Mouse (Mus musculus) forebrain, embryonic 10.5 days (tissue): ENCODE data around the gene Wars. TPM values are rescaled to one million over a fixed set of nuclear protein-coding genes. Genes with fewer than 3 reads are reported as not detected.

Source experiments
- DNase-seq: peaks from one replicate; pipeline ENCODE4 v3.0.0-alpha.2; 2017; ENCODE audit warnings: low spot score; ENCODE audit errors: extremely low spot score
- H3K27ac ChIP-seq: fragments of 300-500 bp; sonication (generic); 2 replicates; pipeline ENCODE4 v1.5.1; 2016; ENCODE audit warnings: mild to moderate bottlenecking
- H3K27me3 ChIP-seq: fragments of 300-500 bp; sonication (generic); 2 replicates; pipeline ENCODE4 v1.6.1; 2016; ENCODE audit warnings: mild to moderate bottlenecking; ENCODE audit not compliant: poor library complexity, severe bottlenecking
- H3K36me3 ChIP-seq: fragments of 300-500 bp; sonication (generic); replicated peaks from 2 replicates; pipeline ENCODE4 v1.6.1; 2016; ENCODE audit warnings: mild to moderate bottlenecking, moderate library complexity
- H3K4me1 ChIP-seq: fragments of 300-500 bp; sonication (generic); 2 replicates; pipeline ENCODE4 v1.6.1; 2016
- H3K4me3 ChIP-seq: fragments of 300-500 bp; sonication (generic); 2 replicates; pipeline ENCODE4 v1.5.1; 2016; ENCODE audit warnings: mild to moderate bottlenecking, moderate library complexity
- H3K9me3 ChIP-seq: fragments of 300-500 bp; sonication (generic); 2 replicates; pipeline ENCODE4 v1.6.1; 2016; ENCODE audit warnings: mild to moderate bottlenecking, moderate library complexity
- WGBS: fragments of 180-500 bp; shearing (Covaris S2); methylation state at CpG from one replicate; pipeline ENCODE4 v1.1.7; 2016; 5-methylcytosine and 5-hydroxymethylcytosine counted together
- polyA plus RNA-seq: library from polyadenylated mRNA; unstranded; fragments of >200 nt; fragmentation: Nextera tagmentation; extraction: Ambion mirVana; gene quantifications from 2 replicates; pipeline ENCODE4 v1.2.1, GENCODE M21; 2016

Gene Wars
- polyA plus RNA-seq, 1 experiment from 2014 or later, result 157 TPM

DNA sequence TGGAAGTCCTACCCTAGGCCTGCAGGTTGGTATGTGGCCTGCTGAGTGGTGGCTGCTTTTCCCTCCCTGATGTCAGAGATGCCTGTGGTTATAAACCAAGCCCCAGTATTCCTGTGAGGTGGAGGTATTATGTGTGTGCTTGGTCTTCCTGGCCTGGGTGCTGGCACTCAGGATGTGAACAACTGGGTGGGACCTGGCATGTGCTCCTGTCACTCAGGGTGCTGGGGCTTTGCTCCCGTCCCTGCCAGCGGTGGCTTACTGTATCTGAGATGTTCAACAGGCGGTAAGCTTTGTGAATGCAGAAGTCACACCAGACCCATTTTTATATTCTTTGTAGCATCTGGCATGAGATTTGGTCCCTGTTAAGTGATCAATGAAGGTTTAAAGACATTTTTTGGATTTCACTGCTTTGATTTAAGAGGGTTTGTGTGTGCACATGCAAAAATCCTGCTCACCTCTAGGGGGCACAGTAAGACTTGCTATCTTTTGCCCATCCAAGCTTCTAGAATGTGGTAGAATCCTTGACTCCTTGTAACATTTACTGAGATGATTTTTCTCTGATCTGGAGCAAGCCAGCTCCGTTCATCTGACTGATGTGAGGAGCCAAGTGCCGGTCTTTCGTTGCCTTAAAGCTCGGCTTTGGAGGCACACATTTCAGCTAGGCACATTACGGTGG lies 9.8 kb upstream of the Wars start:
- WGBS, result 83% methylated on average over 8 of the region's 8 CpGs
- Histone ChIP-seq H3K4me1 (peaks cover 26% of the 10 kb centered on the region), H3K9me3 (no peaks in the 10 kb centered on the region), H3K4me3 (no peak overlapping the region), H3K27ac (no peak overlapping the region), H3K27me3 (peaks cover 17% of the 10 kb centered on the region), H3K36me3 (0 out of 2 replicates have a peak, but pooled peaks cover 3% of the 10 kb centered on the region)
- DNase-seq, result no peak

DNA sequence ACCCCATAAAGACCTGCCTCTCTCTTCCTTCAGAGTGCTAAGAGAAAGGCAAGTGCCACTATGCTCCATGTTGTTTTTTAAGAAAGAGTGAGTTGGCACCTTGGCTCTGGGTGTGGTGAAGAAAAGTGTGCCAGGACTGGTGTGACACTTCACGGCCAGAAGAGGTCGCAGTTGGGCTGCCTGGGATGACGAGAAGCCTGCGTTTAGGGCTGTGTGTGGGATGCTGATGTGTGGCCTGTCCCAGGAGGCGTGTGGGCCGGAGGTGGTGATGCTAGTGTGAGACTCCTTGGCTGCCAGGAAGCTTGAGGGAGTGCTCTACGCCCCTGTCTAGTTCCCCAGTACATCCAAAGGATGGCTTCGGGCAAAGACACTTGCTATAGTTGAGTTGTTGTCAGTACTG lies 9.0 kb upstream of the Wars start:
- WGBS, result 22% methylated on average over 8 of the region's 8 CpGs
- Histone ChIP-seq H3K4me3 (no peak overlapping the region), H3K9me3 (no peaks in the 10 kb centered on the region), H3K4me1 (peaks cover 26% of the 10 kb centered on the region), H3K27ac (no peak overlapping the region), H3K36me3 (peaks cover 9% of the 10 kb centered on the region; the same call in 1 of the 2 replicates), H3K27me3 (peaks cover 17% of the 10 kb centered on the region)
- peak; percentile 63 for DNase-seq

GRCm38 (mm10) chr12:108901346-108901745 lies 7.4 kb upstream of the Wars start:
- Histone ChIP-seq H3K4me3 (no peak overlapping the region), H3K4me1 (peaks cover 26% of the 10 kb centered on the region), H3K9me3 (no peaks in the 10 kb centered on the region), H3K27ac (no peak overlapping the region), H3K36me3 (peaks cover 11% of the 10 kb centered on the region; the same call in 1 of the 2 replicates), H3K27me3 (peaks cover 17% of the 10 kb centered on the region)
- 85% methylated on average over 5 of the region's 5 CpGs for WGBS
- no peak for DNase-seq

GRCm38 (mm10) chr12:108896006-108896405 lies 2.0 kb upstream of the Wars start:
- Histone ChIP-seq H3K4me1 (peaks cover 27% of the 10 kb centered on the region), H3K27me3 (no peaks in the 10 kb centered on the region), H3K27ac (no peak overlapping the region), H3K9me3 (no peaks in the 10 kb centered on the region), H3K4me3 (no peak overlapping the region), H3K36me3 (peaks cover 17% of the 10 kb centered on the region; the same call in 1 of the 2 replicates)
- DNase-seq, result no peak
- 82% methylated on average over 3 of the region's 3 CpGs for WGBS

- DNase-seq, result no peak
- peaks cover 33% of the 10 kb centered on the region for H3K36me3 ChIP-seq
- H3K4me3 ChIP-seq, result peak overlapping the region; percentile 91
- peak overlapping the region; percentile 86 for H3K27ac ChIP-seq
- H3K27me3 ChIP-seq, result no peaks in the 10 kb centered on the region
- H3K9me3 ChIP-seq, result no peaks in the 10 kb centered on the region
- peaks cover 27% of the 10 kb centered on the region for H3K4me1 ChIP-seq
- 3% methylated on average over 7 of the region's 7 CpGs for WGBS
These were observed 450 bp upstream of the Wars start for GRCm38 (mm10) chr12:108894432-108894816.

- WGBS, result 23% methylated on average over 12 of the region's 12 CpGs
- H3K27ac ChIP-seq, result peak within 1 kb of the TSS; percentile 86
These were observed 822 bp downstream of the Wars start, which contains the start of gene Wdr25 for GRCm38 (mm10) chr12:108892989-108893714. Gene Wdr25 (plus strand): TSS chr12:108893631.

GRCm38 (mm10) chr12:108888632-108889031 lies 5.3 kb downstream of the Wars start:
- H3K27me3 ChIP-seq, result no peaks in the 10 kb centered on the region
- no peak overlapping the region for H3K27ac ChIP-seq
- peaks cover 15% of the 10 kb centered on the region for H3K4me1 ChIP-seq
- WGBS, result 66% methylated on average over 4 of the region's 4 CpGs
- no peak overlapping the region for H3K4me3 ChIP-seq
- no peak for DNase-seq
- H3K36me3 ChIP-seq, result peaks cover 78% of the 10 kb centered on the region
- no peaks in the 10 kb centered on the region for H3K9me3 ChIP-seq

More at GRCm38 (mm10) chr12:108892989-108893714, 822 bp downstream of the Wars start, which contains the start of gene Wdr25:
- Histone ChIP-seq H3K27me3 (no peaks in the 10 kb centered on the region), H3K9me3 (no peaks in the 10 kb centered on the region), H3K36me3 (peaks cover 36% of the 10 kb centered on the region), H3K4me1 (peaks cover 27% of the 10 kb centered on the region), H3K4me3 (peak within 1 kb of the TSS; percentile 91)
- no peak for DNase-seq

GRCm38 (mm10) chr12:108887077-108887476 lies 6.9 kb downstream of the Wars start:
- Histone ChIP-seq H3K9me3 (no peaks in the 10 kb centered on the region), H3K36me3 (peaks cover 94% of the 10 kb centered on the region), H3K27me3 (no peaks in the 10 kb centered on the region), H3K4me1 (peaks cover under 1% of the 10 kb centered on the region; the same call in 1 of the 2 replicates), H3K4me3 (no peak overlapping the region), H3K27ac (no peak overlapping the region)
- DNase-seq, result no peak
- WGBS, result 94% methylated on average over 4 of the region's 4 CpGs

GRCm38 (mm10) chr12:108885906-108886305 lies 8.1 kb downstream of the Wars start:
- 83% methylated on average over 1 of the region's 1 CpGs for WGBS
- H3K27me3 ChIP-seq, result no peaks in the 10 kb centered on the region
- H3K4me1 ChIP-seq, result no peaks in the 10 kb centered on the region
- peaks cover 98% of the 10 kb centered on the region for H3K36me3 ChIP-seq
- H3K27ac ChIP-seq, result no peak overlapping the region
- no peaks in the 10 kb centered on the region for H3K9me3 ChIP-seq
- no peak overlapping the region for H3K4me3 ChIP-seq
- DNase-seq, result no peak

DNA sequence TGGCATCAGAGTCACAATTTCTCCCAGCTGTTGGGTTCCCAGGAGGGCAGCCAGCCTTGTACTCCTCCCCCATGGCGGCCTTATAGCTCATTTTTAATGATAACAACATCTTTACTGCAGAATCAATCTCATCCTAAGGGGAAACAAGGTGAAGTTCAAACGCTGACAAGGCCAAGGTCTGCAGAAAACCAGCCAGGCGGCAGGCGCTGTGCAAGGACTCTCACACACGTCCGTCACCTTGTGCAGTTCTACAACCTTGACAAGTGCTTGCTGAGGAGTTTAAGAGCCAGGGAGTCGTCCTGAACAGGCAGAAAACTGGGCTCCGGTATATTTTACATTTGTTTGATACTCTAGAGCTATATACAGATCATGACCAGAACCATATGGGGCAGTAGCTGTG lies 11.2 kb downstream of the Wars start:
- DNase-seq, result no peak
- H3K27ac ChIP-seq, result no peak overlapping the region
- H3K9me3 ChIP-seq, result no peaks in the 10 kb centered on the region
- H3K4me3 ChIP-seq, result no peak overlapping the region
- no peaks in the 10 kb centered on the region for H3K4me1 ChIP-seq
- no peaks in the 10 kb centered on the region for H3K27me3 ChIP-seq
- 91% methylated on average over 8 of the region's 8 CpGs for WGBS
- H3K36me3 ChIP-seq, result peaks cover 100% of the 10 kb centered on the region

- no peak for DNase-seq
- H3K27me3 ChIP-seq, result no peaks in the 10 kb centered on the region
- no peak overlapping the region for H3K27ac ChIP-seq
- H3K4me1 ChIP-seq, result no peaks in the 10 kb centered on the region
- no peak overlapping the region for H3K4me3 ChIP-seq
- 89% methylated on average over 3 of the region's 3 CpGs for WGBS
- peaks cover 99% of the 10 kb centered on the region for H3K36me3 ChIP-seq
- H3K9me3 ChIP-seq, result no peaks in the 10 kb centered on the region
These were observed 12.8 kb downstream of the Wars start for GRCm38 (mm10) chr12:108881192-108881591.

DNA sequence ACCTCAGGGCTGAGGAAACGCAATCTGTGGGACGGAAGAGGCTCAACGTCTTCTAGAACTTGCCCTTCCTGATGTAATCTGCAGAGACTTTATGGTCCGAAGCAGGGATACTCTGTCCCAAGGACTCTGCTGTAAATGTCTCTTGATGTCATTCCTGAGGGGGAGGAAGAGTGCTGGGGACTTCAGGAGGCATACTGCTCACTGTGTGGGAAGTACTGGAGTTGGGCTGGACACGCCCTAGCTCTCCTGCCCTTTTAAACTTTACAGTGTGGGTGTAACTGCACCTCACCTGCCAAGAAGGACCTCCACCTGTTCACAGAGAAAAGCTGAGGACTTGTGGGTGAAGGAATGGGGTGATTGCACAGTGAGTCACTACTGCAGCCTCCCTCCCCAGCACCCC lies 13.4 kb downstream of the Wars start:
- peaks cover 99% of the 10 kb centered on the region for H3K36me3 ChIP-seq
- H3K27me3 ChIP-seq, result no peaks in the 10 kb centered on the region
- no peaks in the 10 kb centered on the region for H3K4me1 ChIP-seq
- no peak overlapping the region for H3K27ac ChIP-seq
- H3K9me3 ChIP-seq, result no peaks in the 10 kb centered on the region
- WGBS, result 89% methylated on average over 5 of the region's 5 CpGs
- DNase-seq, result no peak
- no peak overlapping the region for H3K4me3 ChIP-seq

DNA sequence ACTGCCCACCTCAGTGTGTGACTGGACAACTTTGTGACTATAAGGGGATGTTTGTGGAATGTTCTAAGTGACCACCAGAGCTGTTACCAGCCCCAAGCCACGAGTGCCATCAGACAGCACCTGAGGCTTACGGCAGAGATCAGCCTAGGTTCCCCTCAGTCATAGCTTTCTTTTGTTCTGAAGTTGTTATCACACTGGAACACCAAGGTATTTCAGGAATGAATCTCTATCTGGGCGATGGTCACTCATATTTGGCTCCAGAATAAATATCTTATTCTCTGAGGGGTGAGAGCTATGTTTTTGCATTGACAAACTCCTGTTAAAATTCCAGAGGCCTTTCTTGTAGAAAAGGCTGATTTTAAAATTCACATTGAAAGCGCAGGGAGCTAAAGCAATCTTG lies 14.8 kb downstream of the Wars start:
- Histone ChIP-seq H3K27me3 (no peaks in the 10 kb centered on the region), H3K4me3 (no peak overlapping the region), H3K9me3 (no peaks in the 10 kb centered on the region), H3K27ac (no peak overlapping the region), H3K36me3 (peaks cover 99% of the 10 kb centered on the region), H3K4me1 (no peaks in the 10 kb centered on the region)
- no peak for DNase-seq
- 95% methylated on average over 4 of the region's 4 CpGs for WGBS
